Mouse (Mus musculus) fibroblast of lung, adult 2 months (primary cell): Measurements from ENCODE around the gene Enam.
"Not testable (repeated sequence)": the region's sequence is repeated elsewhere in the genome, so short reads cannot be mapped to it uniquely, and the experiment has no call there.

Source experiments
- DNase-seq: peaks from one replicate; pipeline ENCODE4 v3.0.0-alpha.2; 2011; ENCODE audit warnings: low read depth

Enam gene

GRCm38 (mm10) chr5:88487675-88488074 is at the start of gene Enam:
Gene Enam (plus strand): TSS chr5:88487975.
- DNase-seq, result no peak

DNA sequence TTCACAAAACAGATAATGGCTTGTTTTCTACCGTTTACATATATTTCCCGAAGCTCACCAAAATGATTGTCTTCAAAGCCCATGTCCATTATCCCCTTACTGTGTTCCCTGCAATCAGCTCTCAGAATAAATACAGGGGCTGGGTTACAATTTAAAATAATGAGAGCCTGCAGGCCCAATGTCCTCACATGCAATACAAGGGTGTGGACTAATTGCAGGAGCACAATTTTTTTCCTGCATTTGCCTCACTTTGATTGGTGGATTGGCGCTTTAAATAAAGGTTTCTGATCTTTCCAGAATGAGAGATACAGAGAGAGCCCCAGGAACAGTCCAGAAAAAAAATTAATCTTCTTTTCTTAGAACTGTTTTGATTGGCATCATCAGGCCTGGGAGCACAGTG is 32.1 kb upstream of the Enam start, which contains the start of gene Ambn:
Gene Ambn, plus strand, starts transcription at position 301 of the 400 bp plus-strand sequence.
- DNase-seq, result no peak

DNA sequence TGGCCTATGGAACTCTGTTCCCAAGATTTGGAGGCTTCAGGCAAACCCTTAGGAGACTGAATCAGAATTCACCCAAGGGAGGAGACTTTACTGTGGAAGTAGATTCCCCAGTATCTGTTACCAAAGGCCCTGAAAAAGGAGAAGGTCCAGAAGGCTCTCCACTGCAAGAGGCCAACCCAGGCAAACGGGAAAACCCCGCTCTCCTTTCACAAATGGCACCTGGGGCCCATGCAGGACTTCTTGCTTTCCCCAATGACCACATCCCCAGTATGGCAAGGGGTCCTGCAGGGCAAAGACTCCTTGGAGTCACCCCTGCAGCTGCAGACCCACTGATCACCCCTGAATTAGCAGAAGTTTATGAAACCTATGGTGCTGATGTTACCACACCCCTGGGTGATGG is 20.3 kb upstream of the Enam start:
- DNase-seq, result no peak

- no peak for DNase-seq
Observed at GRCm38 (mm10) chr5:88468807-88469704, 18.7 kb upstream of the Enam start.

- DNase-seq, result no peak
Observed at GRCm38 (mm10) chr5:88489004-88489403, 1.2 kb downstream of the Enam start.

DNA sequence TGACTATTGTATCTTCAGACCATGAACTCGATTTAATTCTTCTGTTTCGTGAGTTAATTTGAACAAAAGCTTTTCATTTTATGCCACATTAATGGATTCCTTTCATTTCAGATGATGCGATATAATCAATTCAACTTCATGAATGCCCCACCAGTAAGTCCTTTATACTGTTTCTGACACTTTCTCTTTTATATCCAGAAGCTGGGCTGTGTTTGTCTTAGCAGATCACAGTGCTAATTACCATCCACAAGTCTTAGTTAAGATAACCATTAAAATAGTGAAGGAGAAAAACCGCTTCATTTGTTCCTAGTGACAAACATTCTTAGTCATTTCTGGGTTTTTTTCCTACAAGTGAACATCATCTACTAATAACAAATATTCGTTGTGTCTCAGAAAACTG is 3.3 kb downstream of the Enam start:
- no peak for DNase-seq

GRCm38 (mm10) chr5:88499781-88500180 is 12.0 kb downstream of the Enam start:
- no peak for DNase-seq

- DNase-seq, result no peak
Observed at GRCm38 (mm10) chr5:88508555-88508954, 20.8 kb downstream of the Enam start.

GRCm38 (mm10) chr5:88508990-88509389 is 21.2 kb downstream of the Enam start:
- no peak for DNase-seq

GRCm38 (mm10) chr5:88519232-88519631 is 31.5 kb downstream of the Enam start:
- DNase-seq, result peak; percentile 17

GRCm38 (mm10) chr5:88527657-88528056 is 39.9 kb downstream of the Enam start, which contains the start of gene Jchain:
Gene Jchain (minus strand): TSS chr5:88527891.
- DNase-seq, result no peak

DNA sequence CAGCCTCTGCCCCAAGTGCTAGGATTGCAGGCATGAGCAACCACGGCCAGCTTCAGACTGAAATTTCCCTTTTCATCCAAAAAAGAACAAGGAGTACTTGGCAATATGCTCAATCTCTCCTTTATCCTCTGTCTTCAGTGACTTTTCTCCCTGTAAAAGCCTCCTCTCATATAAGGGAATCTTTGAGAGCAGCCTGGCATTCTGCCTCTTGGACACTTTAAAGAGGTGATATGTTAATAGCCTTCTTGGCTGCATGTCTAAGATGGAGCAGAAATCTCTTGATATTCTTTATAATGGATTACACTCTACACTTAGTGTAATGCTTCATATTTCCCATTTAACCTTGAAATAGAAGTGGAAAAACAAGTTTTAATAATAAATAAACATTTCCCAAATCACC is 43.1 kb downstream of the Enam start:
- no peak for DNase-seq

- no peak for DNase-seq
Observed at GRCm38 (mm10) chr5:88534697-88535096, 46.9 kb downstream of the Enam start.

GRCm38 (mm10) chr5:88540845-88541244 is 53.1 kb downstream of the Enam start:
- DNase-seq, result no peak

GRCm38 (mm10) chr5:88542651-88543282 is 55.0 kb downstream of the Enam start:
- peak; percentile 36 for DNase-seq

GRCm38 (mm10) chr5:88544411-88544810 is 56.6 kb downstream of the Enam start:
- not testable (repeated sequence) for DNase-seq

- no peak for DNase-seq
Observed at GRCm38 (mm10) chr5:88545536-88545935, 57.8 kb downstream of the Enam start.

- DNase-seq, result no peak
Observed at GRCm38 (mm10) chr5:88553271-88554085, 65.7 kb downstream of the Enam start.

GRCm38 (mm10) chr5:88554086-88554886 is 66.5 kb downstream of the Enam start, which contains the start of gene Utp3:
Gene Utp3 (plus strand): TSS chr5:88554462.
- peak; percentile 98 for DNase-seq
